In the genomic region with DNA sequence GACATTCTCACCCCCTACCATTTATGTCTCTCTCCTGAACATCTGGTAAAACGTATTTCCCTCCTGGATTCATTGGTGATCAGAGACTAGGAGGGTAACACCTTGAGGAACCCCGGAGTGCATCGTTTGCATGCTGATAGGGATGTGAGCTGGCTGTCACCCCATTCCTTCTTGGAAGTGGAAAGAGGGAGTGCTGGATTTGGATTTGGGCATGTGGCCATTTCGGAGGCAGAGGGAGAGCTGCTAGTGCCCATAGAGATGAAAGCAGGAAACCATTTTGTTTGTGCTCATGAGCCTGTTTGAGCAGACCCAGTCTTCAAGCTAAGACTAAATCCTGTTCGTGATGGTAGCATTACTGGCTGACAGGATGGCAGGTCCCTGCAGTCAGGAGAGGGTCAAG, we compare ENCODE assay signal across 16 mouse cellular contexts. TPM values are rescaled to one million over a fixed set of nuclear protein-coding genes. Genes with fewer than 3 reads are reported as not detected.
A peak's percentile ranks its signal among the peaks of the same experiment; 100 is the strongest.
DNase-seq lines count a peak whose midpoint lies in the region; ATAC-seq and TF ChIP-seq lines count a peak whose summit lies in the region.
"Had no signal": no experiment of that assay in that cellular context is flagged by ENCODE, and none has a peak within 500 bp of the region (broad histone marks: within the 10 kb centered on the region; RNA-seq: fewer than 3 reads in every experiment).

No protein-coding gene starts in this region.

- no peak for TF ChIP-seq CTCF in brain, embryonic 14.5 days (IDR thresholded peaks at IDR 0.05; ENCODE audit: borderline replicate concordance, extremely low read depth, insufficient read depth, insufficient read length)

- H3K4me3 ChIP-seq in forebrain, embryonic 10.5 days: no peak overlapping the region
- no peak overlapping the region for H3K4me3 ChIP-seq in forebrain, embryonic 11.5 days (ENCODE audit: low read depth, low read length)
- no peak overlapping the region for H3K4me3 ChIP-seq in hindbrain, embryonic 11.5 days (ENCODE audit: low read depth, low read length)
- no peak overlapping the region for H3K4me3 ChIP-seq in midbrain, embryonic 14.5 days (replicated peaks; ENCODE audit: low read depth, low read length)
- no peak overlapping the region for H3K4me3 ChIP-seq in heart, embryonic 12.5 days
- H3K4me3 ChIP-seq: myocyte had no signal

- WGBS in forebrain, embryonic 10.5 days: 62% methylated on average over 5 of the region's 5 CpGs
- WGBS in forebrain, embryonic 11.5 days: 65% methylated on average over 5 of the region's 5 CpGs
- whole genome bisulfite sequencing in hindbrain, embryonic 11.5 days: 50% methylated on average over 5 of the region's 5 CpGs
- WGBS in midbrain, embryonic 14.5 days: 56% methylated on average over 5 of the region's 5 CpGs
- WGBS in heart, embryonic 12.5 days: 37% methylated on average over 5 of the region's 5 CpGs

- no peaks in the 10 kb centered on the region for H3K36me3 ChIP-seq in forebrain, embryonic 10.5 days (replicated peaks)
- H3K36me3 ChIP-seq in forebrain, embryonic 11.5 days (ENCODE audit: control insufficient read depth, insufficient read depth, low read length): no peaks in the 10 kb centered on the region
- no peaks in the 10 kb centered on the region for H3K36me3 ChIP-seq in hindbrain, embryonic 11.5 days (ENCODE audit: control insufficient read depth, insufficient read depth, low read length)
- H3K36me3 ChIP-seq in midbrain, embryonic 14.5 days (ENCODE audit: control insufficient read depth, insufficient read depth, low read length): no peaks in the 10 kb centered on the region
- no peaks in the 10 kb centered on the region for H3K36me3 ChIP-seq in heart, embryonic 12.5 days

- H3K9ac ChIP-seq in forebrain, embryonic 11.5 days (ENCODE audit: low read length): no peak overlapping the region
- no peak overlapping the region for H3K9ac ChIP-seq in hindbrain, embryonic 11.5 days (ENCODE audit: low read depth, low read length)
- H3K9ac ChIP-seq in midbrain, embryonic 14.5 days (replicated peaks; ENCODE audit: low read length): no peak overlapping the region; the same call in 1 of the 2 replicates
- H3K9ac ChIP-seq in heart, embryonic 12.5 days: no peak overlapping the region

- DNase-seq in forebrain, embryonic 10.5 days (ENCODE audit: extremely low spot score, low spot score): no peak
- DNase-seq in forebrain, embryonic 11.5 days (ENCODE audit: low spot score): no peak
- DNase-seq in brain, embryonic 14.5 days (ENCODE audit: low read depth): peak; percentile 71
- DNase-seq in hindbrain, embryonic 11.5 days (ENCODE audit: low spot score): no peak
- no peak for DNase-seq in midbrain, embryonic 14.5 days
- no peak for DNase-seq in liver
- DNase-seq: adrenal gland, postnatal 36 days; kidney, adult 2 months; kidney, postnatal 36 days; lung, adult 18-20 months; spleen, adult 18-20 months; thymus, postnatal 36 days had no signal

- H3K4me1 ChIP-seq in forebrain, embryonic 10.5 days: peaks cover 47% of the 10 kb centered on the region
- H3K4me1 ChIP-seq in forebrain, embryonic 11.5 days (replicated peaks; ENCODE audit: control insufficient read depth, insufficient read depth, low read length): peaks cover 22% of the 10 kb centered on the region; the same call in 1 of the 2 replicates
- H3K4me1 ChIP-seq in hindbrain, embryonic 11.5 days (replicated peaks; ENCODE audit: control insufficient read depth, insufficient read depth, low read length): peaks cover 23% of the 10 kb centered on the region
- peaks cover 83% of the 10 kb centered on the region for H3K4me1 ChIP-seq in midbrain, embryonic 14.5 days (ENCODE audit: control insufficient read depth, insufficient read depth, low read length)
- peaks cover 1% of the 10 kb centered on the region; the same call in 1 of the 2 replicates for H3K4me1 ChIP-seq in heart, embryonic 12.5 days (replicated peaks)

- peaks cover 31% of the 10 kb centered on the region for H3K27me3 ChIP-seq in forebrain, embryonic 10.5 days (ENCODE audit: poor library complexity, severe bottlenecking)
- H3K27me3 ChIP-seq in forebrain, embryonic 11.5 days (ENCODE audit: control insufficient read depth, insufficient read depth, low read length): no peaks in the 10 kb centered on the region
- H3K27me3 ChIP-seq in hindbrain, embryonic 11.5 days (ENCODE audit: control insufficient read depth, insufficient read depth, low read length): no peaks in the 10 kb centered on the region
- no peaks in the 10 kb centered on the region for H3K27me3 ChIP-seq in midbrain, embryonic 14.5 days (ENCODE audit: control insufficient read depth, insufficient read depth, low read length)
- peaks cover 57% of the 10 kb centered on the region for H3K27me3 ChIP-seq in heart, embryonic 12.5 days (replicated peaks)

- peak overlapping the region; percentile 72 for H3K27ac ChIP-seq in forebrain, embryonic 10.5 days
- H3K27ac ChIP-seq in forebrain, embryonic 11.5 days (ENCODE audit: low read depth, low read length): no peak overlapping the region
- peak overlapping the region; percentile 85 for H3K27ac ChIP-seq in hindbrain, embryonic 11.5 days (ENCODE audit: low read depth, low read length)
- H3K27ac ChIP-seq in midbrain, embryonic 14.5 days (replicated peaks; ENCODE audit: low read depth, low read length): peak overlapping the region; percentile 90
- no peak overlapping the region for H3K27ac ChIP-seq in heart, embryonic 12.5 days (ENCODE audit: poor library complexity, severe bottlenecking)

- H3K9me3 ChIP-seq in forebrain, embryonic 10.5 days: no peaks in the 10 kb centered on the region
- H3K9me3 ChIP-seq in forebrain, embryonic 11.5 days (ENCODE audit: control insufficient read depth, low read length): no peaks in the 10 kb centered on the region
- no peaks in the 10 kb centered on the region for H3K9me3 ChIP-seq in hindbrain, embryonic 11.5 days (ENCODE audit: control insufficient read depth, low read length)
- no peaks in the 10 kb centered on the region for H3K9me3 ChIP-seq in midbrain, embryonic 14.5 days (ENCODE audit: control insufficient read depth, low read length)
- H3K9me3 ChIP-seq in heart, embryonic 12.5 days (replicated peaks): no peaks in the 10 kb centered on the region

- no peak for ATAC-seq in forebrain, embryonic 11.5 days (replicated peaks; ENCODE audit: low FRiP score)
- ATAC-seq in hindbrain, embryonic 11.5 days (ENCODE audit: low FRiP score): no peak
- ATAC-seq in midbrain, embryonic 14.5 days (ENCODE audit: low FRiP score, low TSS enrichment): no peak
- ATAC-seq in cerebellum, adult (ENCODE audit: insufficient number of reproducible peaks, low FRiP score, low TSS enrichment): no peak
- ATAC-seq in heart, embryonic 12.5 days (ENCODE audit: insufficient number of reproducible peaks, low FRiP score): no peak

- H3K4me2 ChIP-seq in forebrain, embryonic 11.5 days (ENCODE audit: low read depth, low read length, severe bottlenecking): no peak overlapping the region
- H3K4me2 ChIP-seq in hindbrain, embryonic 11.5 days (replicated peaks; ENCODE audit: low read depth, low read length): no peak overlapping the region
- H3K4me2 ChIP-seq in midbrain, embryonic 14.5 days (ENCODE audit: low read length): peak overlapping the region; percentile 40
- no peak overlapping the region for H3K4me2 ChIP-seq in heart, embryonic 12.5 days

- no peak for TF ChIP-seq POLR2A in brain, embryonic 14.5 days (IDR thresholded peaks at IDR 0.05; ENCODE audit: borderline replicate concordance, extremely low read depth, insufficient read depth, insufficient read length, poor library complexity, severe bottlenecking)

RNA-seq across cellular contexts. Expression of a gene that starts 9.0 kb away (rescaled TPM):
- polyA plus RNA-seq in forebrain, embryonic 10.5 days (2016; fragmentation: Nextera tagmentation; extraction: Ambion mirVana): 3.2 and 5.1 TPM in 2 replicates
- 22.0 and 26.1 TPM in 2 replicates for polyA plus RNA-seq in forebrain, embryonic 11.5 days (2014; fragmentation: Nextera tagmentation; extraction: Ambion mirVana)
- polyA plus RNA-seq in brain, embryonic 14.5 days (2012; rRNA removed): 210 and 269 TPM in 2 replicates
- 17.3 and 23.1 TPM in 2 replicates for polyA plus RNA-seq in hindbrain, embryonic 11.5 days (2014; fragmentation: Nextera tagmentation; extraction: Ambion mirVana)
- polyA plus RNA-seq in midbrain, embryonic 14.5 days (2014; fragmentation: Nextera tagmentation; extraction: Ambion mirVana): 116 and 125 TPM in 2 replicates
- polyA plus RNA-seq in heart, embryonic 12.5 days (2016; fragmentation: Nextera tagmentation; extraction: Ambion mirVana): 0.05 and 0.17 TPM in 2 replicates
- polyA plus RNA-seq: myocyte; stomach, embryonic 16.5 days had no signal

Comparison
In these comparisons a context has a peak if more than half of its experiments do, and no peak if none do; other contexts are left out.
1. H3K27ac ChIP-seq: peak in forebrain, embryonic 10.5 days (single experiment), hindbrain, embryonic 11.5 days (single experiment) and midbrain, embryonic 14.5 days (single experiment); none in forebrain, embryonic 11.5 days (single experiment) and heart, embryonic 12.5 days (single experiment).